Mouse (Mus musculus): ENCODE results near the gene Mrps27.
"Not testable (repeated sequence)": the region's sequence is repeated elsewhere in the genome, so short reads cannot be mapped to it uniquely, and the experiment has no call there.

The Mrps27 gene

DNA sequence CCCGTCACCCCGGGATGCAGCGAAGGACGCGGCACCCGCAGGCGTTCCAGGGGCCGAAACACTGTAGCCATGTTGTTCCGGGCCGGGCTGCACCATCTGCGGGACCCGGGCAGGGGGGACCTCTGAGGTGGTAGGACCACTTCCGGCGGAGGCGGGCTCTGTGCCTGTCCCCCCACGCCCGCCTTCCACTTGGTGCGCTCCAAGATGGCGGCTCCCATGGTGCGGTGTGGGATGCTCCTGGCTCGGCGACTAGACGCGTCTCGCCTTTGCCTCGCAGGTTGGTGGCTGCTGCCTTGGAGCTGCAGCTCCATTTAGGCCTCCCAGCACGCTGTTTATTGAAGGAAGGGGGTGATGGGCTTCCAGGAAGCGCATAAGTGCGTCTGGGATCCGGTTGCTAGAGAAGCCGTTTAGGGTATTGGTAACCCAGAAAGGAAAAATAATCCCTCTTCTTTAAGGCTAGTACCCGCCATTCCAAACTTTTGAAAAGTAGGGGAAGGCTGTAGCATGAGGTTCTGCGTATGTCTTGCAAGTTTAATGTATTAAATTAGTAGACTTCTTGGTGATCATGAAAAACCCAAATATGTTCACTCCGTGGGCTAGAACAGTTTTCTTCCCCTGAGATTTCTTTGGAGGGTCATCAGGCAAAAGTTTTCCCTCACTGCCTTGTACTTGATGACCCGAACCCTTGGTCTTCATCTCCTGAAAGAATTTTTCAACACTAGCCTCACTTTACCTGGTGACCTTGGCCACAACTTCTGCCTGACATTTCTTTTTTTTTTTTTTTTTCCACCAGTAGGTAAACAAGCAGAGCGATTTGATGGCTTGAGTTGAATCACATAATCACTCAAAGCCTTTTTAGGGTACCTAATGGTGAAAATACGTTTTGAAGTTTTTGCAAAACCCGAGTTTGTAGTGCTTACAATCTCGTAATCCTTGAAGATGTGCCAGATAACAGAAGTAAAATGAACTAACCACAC is at the start of gene Mrps27, which contains the start of gene Ptcd2:
Gene Mrps27 (plus strand): TSS at position 188 of the 977 bp plus-strand sequence.
Gene Ptcd2 (minus strand): TSS at position 107 of the 977 bp plus-strand sequence.
- CTCF ChIA-PET: no interaction called here

- CTCF ChIA-PET: no interaction called here
Observed at GRCm38 (mm10) chr13:99299921-99300320, 44.7 kb upstream of the Mrps27 start.

DNA sequence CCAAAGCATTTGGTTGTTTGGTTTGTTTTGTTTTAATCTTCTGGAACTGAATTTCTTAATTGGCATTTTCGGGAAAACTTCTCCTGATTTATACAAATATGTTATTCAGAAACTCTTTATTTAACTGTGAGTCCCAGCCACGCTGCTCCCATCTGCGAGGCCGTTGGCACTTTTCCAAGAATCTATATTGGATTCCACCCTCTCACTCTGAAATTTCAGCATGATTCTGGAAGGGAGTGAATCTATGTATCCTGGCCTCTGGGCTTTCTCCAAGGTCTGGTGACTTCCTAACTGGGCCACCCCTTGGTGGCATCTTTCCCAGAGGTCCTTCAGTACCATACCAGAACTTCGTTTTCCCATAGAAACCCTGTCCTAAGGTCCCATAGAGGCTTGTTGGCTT is 40.7 kb upstream of the Mrps27 start:
- CTCF ChIA-PET: no interaction called here

GRCm38 (mm10) chr13:99304365-99304764 is 40.2 kb upstream of the Mrps27 start:
- CTCF ChIA-PET: no interaction called here

- CTCF ChIA-PET: no interaction called here
Observed at GRCm38 (mm10) chr13:99305186-99305585, 39.4 kb upstream of the Mrps27 start.

GRCm38 (mm10) chr13:99306164-99306563 is 38.4 kb upstream of the Mrps27 start:
- CTCF ChIA-PET: no interaction called here

GRCm38 (mm10) chr13:99307930-99308359 is 36.6 kb upstream of the Mrps27 start:
- CTCF ChIA-PET: no interaction called here

GRCm38 (mm10) chr13:99308393-99308792 is 36.2 kb upstream of the Mrps27 start:
- CTCF ChIA-PET: no interaction called here

GRCm38 (mm10) chr13:99314098-99314497 is 30.5 kb upstream of the Mrps27 start:
- CTCF ChIA-PET: no interaction called here

DNA sequence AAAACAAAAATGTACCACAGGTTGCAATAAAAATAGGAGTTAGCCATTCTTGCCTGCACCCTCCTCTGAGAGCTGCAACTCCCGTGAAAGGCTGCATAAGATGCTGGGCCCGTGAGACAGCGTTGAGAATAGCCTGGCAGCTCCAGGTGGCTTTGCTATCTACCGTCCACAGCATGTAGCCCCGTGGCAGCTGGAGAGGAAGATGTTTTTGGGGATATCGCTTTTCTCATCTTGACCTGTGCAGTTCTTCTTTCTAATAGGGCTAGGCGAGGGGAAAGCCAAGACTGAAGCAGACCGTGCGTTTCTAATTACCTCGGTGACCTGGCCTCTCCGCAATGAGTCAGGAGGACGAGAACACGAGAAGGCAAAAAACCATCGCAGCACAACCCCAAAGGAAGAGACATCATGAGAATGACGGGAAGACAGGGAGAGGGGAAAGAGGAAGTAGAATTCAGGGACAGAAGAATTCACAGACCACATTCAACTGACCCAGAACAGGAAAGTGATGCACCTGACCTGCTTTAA is 29.9 kb upstream of the Mrps27 start:
- CTCF ChIA-PET: no interaction called here

DNA sequence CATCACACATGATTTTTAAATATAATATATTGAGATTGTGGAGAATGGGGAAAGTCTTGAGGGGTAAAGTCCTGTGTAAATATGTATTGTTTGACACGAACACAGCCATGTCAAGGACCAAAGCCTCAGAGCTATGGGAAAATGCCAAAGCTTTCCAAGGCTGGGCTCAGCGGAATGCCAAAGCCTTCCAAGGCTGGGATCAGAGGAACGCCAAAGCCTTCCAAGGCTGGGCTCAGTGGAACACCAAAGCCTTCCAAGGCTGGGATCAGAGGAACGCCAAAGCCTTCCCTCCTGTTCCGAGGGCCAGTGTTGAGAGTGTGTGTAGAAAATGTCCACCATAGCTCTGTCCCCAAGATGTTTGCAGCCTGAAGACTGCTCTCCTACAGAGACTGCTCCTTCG is 28.2 kb upstream of the Mrps27 start:
- CTCF ChIA-PET: no interaction called here

DNA sequence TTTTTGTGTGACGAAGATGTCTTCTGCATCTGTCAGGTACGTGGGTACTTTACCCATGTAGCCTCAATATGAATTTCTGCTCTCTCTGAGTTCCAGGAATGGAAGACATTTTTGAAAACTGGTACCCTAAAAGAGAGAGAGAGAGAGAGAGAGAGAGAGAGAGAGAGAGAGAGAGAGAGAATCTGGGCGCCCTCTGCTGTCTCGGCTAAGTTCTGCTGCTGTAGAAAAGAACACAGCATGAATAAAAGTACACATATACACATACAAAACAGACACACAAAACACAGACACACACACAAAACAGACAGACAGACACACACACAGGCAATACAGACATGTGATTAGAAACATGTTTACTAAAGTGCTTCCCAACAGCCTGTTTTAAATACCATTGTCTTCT is 27.5 kb upstream of the Mrps27 start:
- CTCF ChIA-PET: no interaction called here

- CTCF ChIA-PET: no interaction called here
Observed at GRCm38 (mm10) chr13:99320453-99320852, 24.1 kb upstream of the Mrps27 start.

GRCm38 (mm10) chr13:99322915-99323314 is 21.7 kb upstream of the Mrps27 start:
- CTCF ChIA-PET: not testable (repeated sequence)

- CTCF ChIA-PET: no interaction called here
Observed at GRCm38 (mm10) chr13:99323632-99324336, 20.8 kb upstream of the Mrps27 start.

- CTCF ChIA-PET: not testable (repeated sequence)
Observed at GRCm38 (mm10) chr13:99324337-99324685, 20.3 kb upstream of the Mrps27 start.

DNA sequence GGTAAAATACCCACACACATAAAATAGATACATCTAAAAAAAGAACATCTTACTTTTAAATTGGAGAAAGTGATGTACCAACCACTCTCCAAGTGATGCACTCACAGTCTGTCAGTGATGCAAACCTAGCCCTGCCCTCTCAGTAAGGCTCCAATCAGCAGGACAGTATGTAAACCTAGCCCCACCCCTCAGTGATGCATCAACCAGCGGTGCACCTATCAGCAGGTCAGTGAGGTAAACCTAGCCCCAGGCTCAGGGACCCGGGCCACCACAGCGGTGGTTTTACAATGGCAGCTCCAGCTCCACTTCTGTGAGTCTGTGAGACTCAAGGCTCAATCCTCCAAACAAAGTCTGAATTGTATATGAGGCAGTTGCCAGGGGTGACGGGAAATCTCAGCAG is 13.3 kb upstream of the Mrps27 start:
- CTCF ChIA-PET: no interaction called here

- CTCF ChIA-PET: interaction anchor here (0.5 to 0.7 kb wide), 2 partner anchors 15 to 24 kb away, joined by 3 read pairs; no protein-coding TSS in a partner anchor
Observed at GRCm38 (mm10) chr13:99337510-99337909, 7.1 kb upstream of the Mrps27 start.

GRCm38 (mm10) chr13:99341504-99341903 is 3.1 kb upstream of the Mrps27 start:
- CTCF ChIA-PET: no interaction called here

GRCm38 (mm10) chr13:99343876-99344598 is 549 bp upstream of the Mrps27 start:
- CTCF ChIA-PET: interaction anchor here (0.6 kb wide), 2 partner anchors 9 to 562 kb away, joined by 3 read pairs; no protein-coding TSS in a partner anchor

GRCm38 (mm10) chr13:99350009-99350408 is 5.4 kb downstream of the Mrps27 start:
- CTCF ChIA-PET: no interaction called here

GRCm38 (mm10) chr13:99351186-99351585 is 6.6 kb downstream of the Mrps27 start:
- CTCF ChIA-PET: no interaction called here
